Mouse (Mus musculus): ENCODE measurements around the gene Gm10203. TPM values are rescaled to one million over a fixed set of nuclear protein-coding genes. Genes with fewer than 3 reads are reported as not detected.

The Gm10203 gene
- polyA plus RNA-seq, 1 experiment from 2014 or later = not detected

GRCm38 (mm10) chr6:149101076-149101942 is 28.7 kb upstream of the Gm10203 start, which contains the start of gene Dennd5b:
TSS of gene Dennd5b (minus strand) at chr6:149101680.
- under 1% methylated on average over 112 of the region's 124 CpGs for WGBS
- Histone ChIP-seq H3K36me3 (ENCODE audit: control insufficient read depth, insufficient read depth, low read length) (no peaks in the 10 kb centered on the region), H3K27ac (ENCODE audit: low read depth, low read length) (peak within 1 kb of the TSS; percentile 97), H3K27me3 (ENCODE audit: control insufficient read depth, insufficient read depth, low read length) (no peaks in the 10 kb centered on the region), H3K4me3 (ENCODE audit: low read depth, low read length) (peak within 1 kb of the TSS; percentile 86), H3K4me2 (peak within 1 kb of the TSS; percentile 77), H3K4me1 (ENCODE audit: control insufficient read depth, insufficient read depth, low read length) (peaks cover 3% of the 10 kb centered on the region; the same call in 1 of the 2 replicates), H3K9ac (ENCODE audit: low read length) (peak within 1 kb of the TSS; percentile 96), H3K9me3 (ENCODE audit: control insufficient read depth, low read length) (no peaks in the 10 kb centered on the region)
- DNase-seq (ENCODE audit: low spot score, missing footprints) (peak; percentile 98), ATAC-seq (ENCODE audit: low FRiP score) (peak; percentile 91)

- H3K4me1 ChIP-seq (ENCODE audit: control insufficient read depth, insufficient read depth, low read length) = peaks cover 3% of the 10 kb centered on the region; the same call in 1 of the 2 replicates
- H3K9me3 ChIP-seq (ENCODE audit: control insufficient read depth, low read length) = no peaks in the 10 kb centered on the region
- WGBS = 12% methylated on average over 7 of the region's 7 CpGs
- DNase-seq (ENCODE audit: low spot score, missing footprints) = no peak
- H3K9ac ChIP-seq (ENCODE audit: low read length) = peak overlapping the region; percentile 96
- no peaks in the 10 kb centered on the region for H3K27me3 ChIP-seq (ENCODE audit: control insufficient read depth, insufficient read depth, low read length)
- no peaks in the 10 kb centered on the region for H3K36me3 ChIP-seq (ENCODE audit: control insufficient read depth, insufficient read depth, low read length)
- H3K4me3 ChIP-seq (ENCODE audit: low read depth, low read length) = peak overlapping the region; percentile 86
- ATAC-seq (ENCODE audit: low FRiP score) = peak; percentile 34
- peak overlapping the region; percentile 97; the same call in 1 of the 2 replicates for H3K27ac ChIP-seq (ENCODE audit: low read depth, low read length)
- H3K4me2 ChIP-seq = peak overlapping the region; percentile 77
Observed at GRCm38 (mm10) chr6:149101943-149102243, 28.1 kb upstream of the Gm10203 start.

GRCm38 (mm10) chr6:149103451-149103850 is 26.5 kb upstream of the Gm10203 start:
- WGBS = 98% methylated on average over 1 of the region's 1 CpGs
- no peak overlapping the region for H3K4me2 ChIP-seq
- no peak for ATAC-seq (ENCODE audit: low FRiP score)
- H3K9me3 ChIP-seq (ENCODE audit: control insufficient read depth, low read length) = no peaks in the 10 kb centered on the region
- no peak overlapping the region for H3K9ac ChIP-seq (ENCODE audit: low read length)
- H3K36me3 ChIP-seq (ENCODE audit: control insufficient read depth, insufficient read depth, low read length) = no peaks in the 10 kb centered on the region
- H3K4me1 ChIP-seq (ENCODE audit: control insufficient read depth, insufficient read depth, low read length) = peaks cover 3% of the 10 kb centered on the region; the same call in 1 of the 2 replicates
- DNase-seq (ENCODE audit: low spot score, missing footprints) = no peak
- H3K27ac ChIP-seq (ENCODE audit: low read depth, low read length) = no peak overlapping the region
- H3K27me3 ChIP-seq (ENCODE audit: control insufficient read depth, insufficient read depth, low read length) = no peaks in the 10 kb centered on the region
- H3K4me3 ChIP-seq (ENCODE audit: low read depth, low read length) = no peak overlapping the region

- no peaks in the 10 kb centered on the region for H3K9me3 ChIP-seq (ENCODE audit: control insufficient read depth, low read length)
Observed at GRCm38 (mm10) chr6:149107615-149108014, 22.4 kb upstream of the Gm10203 start.

GRCm38 (mm10) chr6:149108909-149109308 is 21.1 kb upstream of the Gm10203 start:
- Histone ChIP-seq H3K36me3 (ENCODE audit: control insufficient read depth, insufficient read depth, low read length) (no peaks in the 10 kb centered on the region), H3K4me2 (no peak overlapping the region), H3K27me3 (ENCODE audit: control insufficient read depth, insufficient read depth, low read length) (no peaks in the 10 kb centered on the region), H3K4me3 (ENCODE audit: low read depth, low read length) (no peak overlapping the region), H3K9ac (ENCODE audit: low read length) (no peak overlapping the region), H3K9me3 (ENCODE audit: control insufficient read depth, low read length) (no peaks in the 10 kb centered on the region), H3K4me1 (ENCODE audit: control insufficient read depth, insufficient read depth, low read length) (no peaks in the 10 kb centered on the region), H3K27ac (ENCODE audit: low read depth, low read length) (no peak overlapping the region)
- ATAC-seq (ENCODE audit: low FRiP score) = no peak
- DNase-seq (ENCODE audit: low spot score, missing footprints) = no peak
- 88% methylated on average over 2 of the region's 2 CpGs for WGBS

More at GRCm38 (mm10) chr6:149107615-149108014, 22.4 kb upstream of the Gm10203 start:
- Histone ChIP-seq H3K9ac (ENCODE audit: low read length) (no peak overlapping the region), H3K4me1 (ENCODE audit: control insufficient read depth, insufficient read depth, low read length) (no peaks in the 10 kb centered on the region), H3K27me3 (ENCODE audit: control insufficient read depth, insufficient read depth, low read length) (no peaks in the 10 kb centered on the region), H3K36me3 (ENCODE audit: control insufficient read depth, insufficient read depth, low read length) (no peaks in the 10 kb centered on the region), H3K4me2 (no peak overlapping the region), H3K4me3 (ENCODE audit: low read depth, low read length) (no peak overlapping the region), H3K27ac (ENCODE audit: low read depth, low read length) (no peak overlapping the region)
- DNase-seq (ENCODE audit: low spot score, missing footprints) (no peak), ATAC-seq (ENCODE audit: low FRiP score) (no peak)
- WGBS = 78% methylated on average over 3 of the region's 3 CpGs

GRCm38 (mm10) chr6:149116992-149117391 is 13.0 kb upstream of the Gm10203 start:
- no peaks in the 10 kb centered on the region for H3K27me3 ChIP-seq (ENCODE audit: control insufficient read depth, insufficient read depth, low read length)
- DNase-seq (ENCODE audit: low spot score, missing footprints) (no peak), ATAC-seq (ENCODE audit: low FRiP score) (no peak)
- no peak overlapping the region for H3K9ac ChIP-seq (ENCODE audit: low read length)
- H3K9me3 ChIP-seq (ENCODE audit: control insufficient read depth, low read length) = no peaks in the 10 kb centered on the region
- H3K4me2 ChIP-seq = no peak overlapping the region
- no peaks in the 10 kb centered on the region for H3K36me3 ChIP-seq (ENCODE audit: control insufficient read depth, insufficient read depth, low read length)
- no peak overlapping the region for H3K27ac ChIP-seq (ENCODE audit: low read depth, low read length)
- H3K4me3 ChIP-seq (ENCODE audit: low read depth, low read length) = no peak overlapping the region
- no peaks in the 10 kb centered on the region for H3K4me1 ChIP-seq (ENCODE audit: control insufficient read depth, insufficient read depth, low read length)

GRCm38 (mm10) chr6:149118935-149119334 is 11.0 kb upstream of the Gm10203 start:
- Histone ChIP-seq H3K27me3 (ENCODE audit: control insufficient read depth, insufficient read depth, low read length) (no peaks in the 10 kb centered on the region), H3K9ac (ENCODE audit: low read length) (no peak overlapping the region), H3K4me3 (ENCODE audit: low read depth, low read length) (no peak overlapping the region), H3K9me3 (ENCODE audit: control insufficient read depth, low read length) (no peaks in the 10 kb centered on the region), H3K27ac (ENCODE audit: low read depth, low read length) (no peak overlapping the region), H3K4me2 (no peak overlapping the region), H3K4me1 (ENCODE audit: control insufficient read depth, insufficient read depth, low read length) (no peaks in the 10 kb centered on the region), H3K36me3 (ENCODE audit: control insufficient read depth, insufficient read depth, low read length) (no peaks in the 10 kb centered on the region)
- ATAC-seq (ENCODE audit: low FRiP score) (no peak), DNase-seq (ENCODE audit: low spot score, missing footprints) (no peak)
- 72% methylated on average over 2 of the region's 2 CpGs for WGBS

GRCm38 (mm10) chr6:149119853-149120252 is 10.1 kb upstream of the Gm10203 start:
- Histone ChIP-seq H3K9me3 (ENCODE audit: control insufficient read depth, low read length) (no peaks in the 10 kb centered on the region), H3K4me1 (ENCODE audit: control insufficient read depth, insufficient read depth, low read length) (no peaks in the 10 kb centered on the region), H3K4me2 (no peak overlapping the region), H3K4me3 (ENCODE audit: low read depth, low read length) (no peak overlapping the region), H3K9ac (ENCODE audit: low read length) (no peak overlapping the region), H3K27ac (ENCODE audit: low read depth, low read length) (no peak overlapping the region), H3K27me3 (ENCODE audit: control insufficient read depth, insufficient read depth, low read length) (no peaks in the 10 kb centered on the region), H3K36me3 (ENCODE audit: control insufficient read depth, insufficient read depth, low read length) (no peaks in the 10 kb centered on the region)
- DNase-seq (ENCODE audit: low spot score, missing footprints) (peak; percentile 98), ATAC-seq (ENCODE audit: low FRiP score) (peak; percentile 73)
- 44% methylated on average over 2 of the region's 2 CpGs for WGBS

GRCm38 (mm10) chr6:149123042-149123441 is 6.9 kb upstream of the Gm10203 start:
- ATAC-seq (ENCODE audit: low FRiP score) (no peak), DNase-seq (ENCODE audit: low spot score, missing footprints) (no peak)
- WGBS = 91% methylated on average over 3 of the region's 3 CpGs
- H3K27ac ChIP-seq (ENCODE audit: low read depth, low read length) = no peak overlapping the region
- H3K4me3 ChIP-seq (ENCODE audit: low read depth, low read length) = no peak overlapping the region
- H3K36me3 ChIP-seq (ENCODE audit: control insufficient read depth, insufficient read depth, low read length) = no peaks in the 10 kb centered on the region
- no peaks in the 10 kb centered on the region for H3K4me1 ChIP-seq (ENCODE audit: control insufficient read depth, insufficient read depth, low read length)
- H3K9ac ChIP-seq (ENCODE audit: low read length) = no peak overlapping the region
- H3K4me2 ChIP-seq = no peak overlapping the region
- H3K9me3 ChIP-seq (ENCODE audit: control insufficient read depth, low read length) = no peaks in the 10 kb centered on the region
- no peaks in the 10 kb centered on the region for H3K27me3 ChIP-seq (ENCODE audit: control insufficient read depth, insufficient read depth, low read length)
